Mouse (Mus musculus) ES-E14 (cell line): ENCODE data around the gene Itga9. TPM values are rescaled to one million over a fixed set of nuclear protein-coding genes. Genes with fewer than 3 reads are reported as not detected.

ENCODE experiments used
- DNase-seq: peaks from one replicate; pipeline ENCODE4 v3.0.0-alpha.2; 2013; ENCODE audit warnings: low read depth, low spot score
- H3K27ac ChIP-seq: 2 replicates; pipeline ENCODE4 v1.5.1; 2012; ENCODE audit warnings: low read depth, mild to moderate bottlenecking, low read length, moderate library complexity, mixed read lengths; ENCODE audit not compliant: poor library complexity, insufficient read depth, severe bottlenecking
- H3K36me3 ChIP-seq: 2 replicates; pipeline ENCODE4 v1.6.1; 2012; ENCODE audit warnings: mild to moderate bottlenecking, low read length, moderate library complexity, mixed read lengths; ENCODE audit not compliant: control insufficient read depth, poor library complexity, insufficient read depth, severe bottlenecking
- H3K4me1 ChIP-seq, 2 experiments: fragments of 150-350 bp in 1 of 2; sonication (generic) in 1 of 2; 2 replicates each; pipeline ENCODE4 v1.6.1; 2012; ENCODE audit warnings: low read length in 2 of 2, mild to moderate bottlenecking in 1 of 2, mixed read lengths in 1 of 2; ENCODE audit not compliant: control insufficient read depth in 2 of 2, insufficient read depth in 2 of 2, poor library complexity in 1 of 2
- H3K4me3 ChIP-seq, 2 experiments: fragments of 150-350 bp in 1 of 2; sonication (generic) in 1 of 2; 2 replicates each; pipeline ENCODE4 v1.5.1; 2012; ENCODE audit warnings: low read length in 2 of 2, low read depth in 1 of 2, mild to moderate bottlenecking in 1 of 2, mixed read lengths in 1 of 2; ENCODE audit not compliant: insufficient read depth in 1 of 2, poor library complexity in 1 of 2, severe bottlenecking in 1 of 2
- H3K9ac ChIP-seq: 2 replicates; pipeline ENCODE4 v1.6.1; 2012; ENCODE audit warnings: low read depth, mild to moderate bottlenecking, low read length, mixed read lengths; ENCODE audit not compliant: poor library complexity, insufficient read depth, severe bottlenecking
- H3K9me3 ChIP-seq: fragments of 150-350 bp; sonication (generic); 2 replicates; pipeline ENCODE4 v1.6.1; 2012; ENCODE audit warnings: low read depth, mild to moderate bottlenecking, low read length; ENCODE audit not compliant: control insufficient read depth, insufficient read depth
- CHD2 ChIP-seq: IDR thresholded peaks from 2 replicates; pipeline ENCODE4 v1.6.1; 2014; ENCODE audit warnings: mild to moderate bottlenecking, low read depth, low read length, inconsistent platforms
- HCFC1 ChIP-seq: IDR thresholded peaks from 2 replicates; pipeline ENCODE4 v1.6.1; 2012; ENCODE audit warnings: low read length, inconsistent platforms, borderline replicate concordance; ENCODE audit not compliant: insufficient read depth
- MAFK ChIP-seq: IDR thresholded peaks from 2 replicates; pipeline ENCODE4 v1.6.1; 2014; ENCODE audit warnings: mild to moderate bottlenecking, low read depth, low read length, inconsistent platforms; ENCODE audit not compliant: insufficient read depth
- ZC3H11A ChIP-seq: IDR thresholded peaks from 2 replicates; pipeline ENCODE4 v1.6.1; 2012; ENCODE audit warnings: low read depth, mild to moderate bottlenecking, inconsistent platforms, low read length, borderline replicate concordance
- ZNF384 ChIP-seq: IDR thresholded peaks from 2 replicates; pipeline ENCODE4 v1.6.1; 2012; ENCODE audit warnings: low read depth, low read length, inconsistent platforms
- in situ Hi-C, 2 experiments: fragments of 600-800 bp; cut with MboI; formaldehyde crosslinking; loops; one replicate each; pipeline ENCODE4 v1.15.1; 2025; ENCODE audit warnings: low sequenced_read_pairs in 2 of 2, inconsistent platforms in 1 of 2; ENCODE audit not compliant: unreplicated experiment in 2 of 2
- total RNA-seq: library from RNA; depleted of rRNA; stranded (reverse); fragments of 300-350 nt; gene quantifications from 2 replicates; pipeline ENCODE4 v1.2.3, GENCODE M21; 2012

The Itga9 gene
- total RNA-seq, 1 experiment = 19.7 TPM

GRCm38 (mm10) chr9:118678020-118678750 lies 71.7 kb downstream of the Itga9 start:
- no peak overlapping the region for H3K4me3 ChIP-seq
- in situ Hi-C loops = no loop called here
- DNase-seq = no peak
- no peak overlapping the region for H3K27ac ChIP-seq
- no peaks in the 10 kb centered on the region for H3K9me3 ChIP-seq
- H3K4me1 ChIP-seq = 0 out of 4 replicates have a peak, but pooled peaks cover 0 to 2% of the 10 kb centered on the region in 2 experiments
- H3K9ac ChIP-seq = no peak overlapping the region
- TF ChIP-seq ZC3H11A (no peak), CHD2 (no peak), MAFK (no peak), HCFC1 (no peak), ZNF384 (no peak)
- H3K36me3 ChIP-seq = no peaks in the 10 kb centered on the region; the same call in 1 of the 2 replicates

DNA sequence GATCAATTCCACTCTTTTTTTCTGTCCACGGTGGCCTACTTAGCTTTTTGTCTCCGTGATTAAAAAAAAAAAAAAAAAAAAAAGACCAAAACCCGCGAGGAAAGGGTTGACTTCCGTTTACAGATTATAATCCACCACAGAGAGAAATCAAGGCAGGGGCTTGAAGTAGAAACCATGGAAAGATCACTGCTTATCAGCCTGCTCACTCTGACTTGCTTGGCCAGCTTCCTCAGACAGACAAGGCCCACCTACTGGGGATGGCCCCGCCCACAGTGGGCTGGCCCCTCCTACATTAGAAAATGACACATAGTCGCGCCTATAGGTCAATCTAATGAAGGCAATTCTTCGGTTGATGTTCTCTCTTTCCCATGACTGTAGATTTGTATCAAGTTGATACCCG lies 72.3 kb downstream of the Itga9 start:
- Histone ChIP-seq H3K27ac (no peak overlapping the region), H3K4me1 (0 out of 4 replicates have a peak, but pooled peaks cover 0 to 2% of the 10 kb centered on the region in 2 experiments), H3K9me3 (no peaks in the 10 kb centered on the region), H3K36me3 (no peaks in the 10 kb centered on the region; the same call in 1 of the 2 replicates), H3K9ac (no peak overlapping the region), H3K4me3 (no peak overlapping the region)
- DNase-seq = no peak
- TF ChIP-seq HCFC1 (no peak), ZNF384 (0 out of 2 replicates have a peak, but pooled peaks have one; percentile 1), MAFK (no peak)
- in situ Hi-C loops = no loop called here

GRCm38 (mm10) chr9:118681506-118681905 lies 75.0 kb downstream of the Itga9 start:
- no peak overlapping the region for H3K27ac ChIP-seq
- in situ Hi-C loops = no loop called here
- no peaks in the 10 kb centered on the region for H3K9me3 ChIP-seq
- no peak for TF ChIP-seq HCFC1
- no peak for TF ChIP-seq CHD2
- no peak for TF ChIP-seq ZNF384
- no peak for TF ChIP-seq ZC3H11A
- TF ChIP-seq MAFK = no peak
- H3K36me3 ChIP-seq = peaks cover 5% of the 10 kb centered on the region; the same call in 1 of the 2 replicates
- no peak overlapping the region for H3K4me3 ChIP-seq
- DNase-seq = no peak
- H3K9ac ChIP-seq = no peak overlapping the region
- peaks cover 0 to 3% of the 10 kb centered on the region in 2 experiments; a peak in 1 of 4 replicates for H3K4me1 ChIP-seq

DNA sequence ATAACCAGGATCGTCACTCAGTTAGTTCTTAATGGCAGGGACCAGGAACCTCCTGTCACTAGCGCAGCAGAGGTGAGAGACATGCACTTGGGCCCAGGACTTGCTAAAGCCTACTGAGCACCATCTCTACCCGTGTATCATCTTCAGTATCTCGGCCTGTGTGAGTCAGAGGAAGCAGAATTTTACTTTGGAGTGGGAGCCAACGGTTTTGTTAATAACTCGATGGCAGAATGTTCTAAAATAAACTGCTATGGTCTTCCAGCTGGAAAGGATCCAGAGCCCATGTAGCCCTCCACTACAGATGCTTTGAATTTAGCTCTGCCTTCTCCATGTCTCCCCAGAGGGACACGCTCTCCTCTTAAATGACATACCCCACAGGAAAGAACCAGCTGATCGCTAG lies 75.7 kb downstream of the Itga9 start:
- TF ChIP-seq MAFK (no peak), ZNF384 (no peak), HCFC1 (no peak), ZC3H11A (no peak), CHD2 (no peak)
- in situ Hi-C loops = no loop called here
- Histone ChIP-seq H3K4me1 (peaks cover 0 to 3% of the 10 kb centered on the region in 2 experiments; a peak in 1 of 4 replicates), H3K27ac (no peak overlapping the region), H3K4me3 (no peak overlapping the region), H3K36me3 (peaks cover 5% of the 10 kb centered on the region; the same call in 1 of the 2 replicates), H3K9ac (no peak overlapping the region), H3K9me3 (no peaks in the 10 kb centered on the region)
- no peak for DNase-seq

DNA sequence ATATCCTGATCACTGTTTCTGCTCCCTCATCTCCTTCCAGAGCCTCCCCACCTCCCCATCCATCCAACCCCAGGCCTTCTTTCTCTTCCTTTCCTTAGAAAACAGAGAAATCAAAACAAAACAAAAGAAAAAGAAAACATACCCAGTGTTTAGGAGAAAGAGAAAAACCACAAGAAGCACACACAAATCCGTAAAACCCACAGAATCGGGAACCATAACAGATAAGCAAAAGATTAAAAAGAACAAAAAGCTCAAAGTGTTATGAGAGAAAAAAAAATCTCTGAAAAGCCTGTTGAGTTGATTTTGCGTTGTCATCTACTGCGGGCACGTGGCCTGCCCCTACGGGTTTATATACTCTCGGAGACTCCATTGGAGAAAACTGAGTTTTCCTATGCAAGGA lies 77.0 kb downstream of the Itga9 start:
- Histone ChIP-seq H3K36me3 (peaks cover 5% of the 10 kb centered on the region; the same call in 1 of the 2 replicates), H3K9me3 (no peaks in the 10 kb centered on the region), H3K4me3 (no peak overlapping the region), H3K4me1 (peaks cover 0 to 3% of the 10 kb centered on the region in 2 experiments; a peak in 1 of 4 replicates), H3K27ac (no peak overlapping the region), H3K9ac (no peak overlapping the region)
- in situ Hi-C loops = no loop called here
- TF ChIP-seq MAFK (no peak), ZNF384 (no peak), HCFC1 (no peak), CHD2 (no peak), ZC3H11A (no peak)
- no peak for DNase-seq
